Mouse (Mus musculus) intestine, embryonic 14.5 days (tissue): ENCODE measurements around the gene Ost4. TPM values are rescaled to one million over a fixed set of nuclear protein-coding genes. Genes with fewer than 3 reads are reported as not detected.

Source experiments
- ATAC-seq: fragments of 200-750 bp; cut with Nextera tagmentation; replicated peaks from 2 replicates; pipeline ENCODE4 v1.8.0; 2017; ENCODE audit warnings: low read depth, moderate number of reproducible peaks, moderate TSS enrichment, moderate library complexity; ENCODE audit not compliant: low FRiP score, low TSS enrichment
- DNase-seq: peaks from one replicate; pipeline ENCODE4 v3.0.0-alpha.2; 2018; ENCODE audit warnings: low spot score
- H3K27ac ChIP-seq: fragments of 300-500 bp; sonication (generic); 2 replicates; pipeline ENCODE4 v1.5.1; 2014; ENCODE audit warnings: low read depth, mild to moderate bottlenecking, control low read depth
- H3K27me3 ChIP-seq: fragments of 300-500 bp; sonication (generic); replicated peaks from 2 replicates; pipeline ENCODE4 v1.6.1; 2014; ENCODE audit warnings: low read length, control low read depth; ENCODE audit not compliant: control insufficient read depth, insufficient read depth
- H3K36me3 ChIP-seq: fragments of 300-500 bp; sonication (generic); 2 replicates; pipeline ENCODE4 v1.6.1; 2014; ENCODE audit warnings: low read length, control low read depth; ENCODE audit not compliant: control insufficient read depth, insufficient read depth
- H3K4me1 ChIP-seq: fragments of 300-500 bp; sonication (generic); replicated peaks from 2 replicates; pipeline ENCODE4 v1.6.1; 2014; ENCODE audit warnings: low read length, control low read depth, mixed read lengths; ENCODE audit not compliant: control insufficient read depth, insufficient read depth
- H3K4me2 ChIP-seq: fragments of 300-500 bp; sonication (generic); 2 replicates; pipeline ENCODE4 v1.6.1; 2014; ENCODE audit warnings: low read length
- H3K4me3 ChIP-seq: fragments of 300-500 bp; sonication (generic); 2 replicates; pipeline ENCODE4 v1.5.1; 2014; ENCODE audit warnings: low read depth, low read length, control low read depth, mixed read lengths
- H3K9ac ChIP-seq: fragments of 300-500 bp; sonication (generic); 2 replicates; pipeline ENCODE4 v1.6.1; 2014; ENCODE audit warnings: mild to moderate bottlenecking, low read length
- H3K9me3 ChIP-seq: fragments of 300-500 bp; sonication (generic); 2 replicates; pipeline ENCODE4 v1.6.1; 2016; ENCODE audit warnings: low read length, control low read depth; ENCODE audit not compliant: control insufficient read depth
- WGBS: fragments of 180-500 bp; shearing (Covaris S2); extraction: QIAGEN DNeasy Blood & Tissue Kit; methylation state at CpG from one replicate; pipeline ENCODE4 v1.1.7; 2014; 5-methylcytosine and 5-hydroxymethylcytosine counted together
- polyA plus RNA-seq: library from polyadenylated mRNA; unstranded; fragments of >200 nt; fragmentation: Nextera tagmentation; extraction: Ambion mirVana; gene quantifications from 2 replicates; pipeline ENCODE4 v1.2.1, GENCODE M21; 2014

Gene Ost4
- polyA plus RNA-seq, 1 experiment from 2014 or later: 490 TPM

DNA sequence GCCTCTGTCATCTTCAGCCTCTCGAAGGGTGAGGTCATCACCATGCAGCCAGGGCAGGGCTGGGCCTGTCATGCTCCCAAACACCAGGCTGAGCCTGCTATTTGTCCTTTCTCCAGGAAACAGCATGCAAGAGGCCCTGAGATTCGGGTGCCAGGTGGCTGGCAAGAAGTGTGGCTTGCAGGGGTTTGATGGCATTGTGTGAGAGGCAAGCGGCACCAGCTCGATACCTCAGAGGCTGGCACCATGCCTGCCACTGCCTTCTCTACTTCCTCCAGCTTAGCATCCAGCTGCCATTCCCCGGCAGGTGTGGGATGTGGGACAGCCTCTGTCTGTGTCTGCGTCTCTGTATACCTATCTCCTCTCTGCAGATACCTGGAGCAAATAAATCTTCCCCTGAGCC is 23.3 kb upstream of the Ost4 start:
- H3K4me3 ChIP-seq: no peak overlapping the region
- 79% methylated on average over 6 of the region's 6 CpGs for WGBS
- no peaks in the 10 kb centered on the region for H3K27me3 ChIP-seq
- no peaks in the 10 kb centered on the region for H3K36me3 ChIP-seq
- no peaks in the 10 kb centered on the region for H3K9me3 ChIP-seq
- no peak overlapping the region for H3K27ac ChIP-seq
- ATAC-seq: no peak
- no peaks in the 10 kb centered on the region for H3K4me1 ChIP-seq
- H3K9ac ChIP-seq: no peak overlapping the region
- DNase-seq: no peak
- H3K4me2 ChIP-seq: no peak overlapping the region

DNA sequence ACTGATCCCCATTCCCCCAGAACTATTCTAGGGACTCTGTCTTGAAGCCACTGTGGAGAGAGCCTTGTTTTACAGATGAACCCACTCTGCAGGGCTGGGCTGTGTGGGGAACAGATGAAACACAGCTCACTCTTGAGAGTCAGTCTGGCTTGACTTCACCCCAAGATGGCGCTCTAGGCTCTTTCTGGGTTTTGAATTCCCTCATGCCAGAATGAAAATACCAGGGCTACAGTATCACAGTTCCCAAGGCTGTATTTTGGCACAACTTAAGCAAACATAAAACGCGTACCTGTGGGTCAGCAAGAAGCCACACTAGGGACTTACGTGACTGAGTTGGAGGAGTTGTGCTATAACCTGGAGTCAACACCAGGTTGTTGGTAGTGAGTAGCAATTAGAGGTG is 22.5 kb upstream of the Ost4 start:
- ATAC-seq: no peak
- Histone ChIP-seq H3K9ac (no peak overlapping the region), H3K4me2 (no peak overlapping the region), H3K27me3 (no peaks in the 10 kb centered on the region), H3K36me3 (0 out of 2 replicates have a peak, but pooled peaks cover 3% of the 10 kb centered on the region), H3K4me1 (no peaks in the 10 kb centered on the region), H3K27ac (no peak overlapping the region), H3K4me3 (no peak overlapping the region), H3K9me3 (no peaks in the 10 kb centered on the region)
- peak; percentile 80 for DNase-seq
- WGBS: 42% methylated on average over 4 of the region's 4 CpGs

DNA sequence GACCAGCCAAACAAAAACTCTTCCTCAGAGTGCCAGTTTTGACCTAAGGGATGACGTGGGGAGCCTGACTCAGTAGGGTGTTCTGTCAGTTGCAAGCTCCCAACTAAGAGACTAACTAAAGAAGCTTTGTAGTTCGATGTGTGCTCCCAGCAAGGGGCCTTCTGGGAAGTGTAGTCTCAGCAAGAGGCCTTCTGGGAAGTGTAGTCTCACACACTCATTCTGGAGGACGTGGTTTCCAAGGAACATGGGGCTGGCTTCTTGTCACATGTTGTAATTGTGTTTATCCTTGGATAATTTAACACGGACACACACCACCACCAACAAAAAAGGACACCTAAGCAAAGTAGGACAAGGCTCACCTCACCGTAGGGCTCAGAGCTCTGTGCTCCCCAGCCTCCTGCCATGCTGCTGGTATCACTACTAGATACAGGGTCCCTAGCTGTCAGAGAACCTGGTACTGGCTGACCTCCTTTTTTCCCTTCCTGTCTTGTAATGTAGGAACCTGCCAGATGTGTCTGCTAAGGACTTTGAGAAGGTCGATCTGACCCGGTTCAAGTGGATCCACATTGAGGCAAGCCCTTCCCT is 20.4 kb upstream of the Ost4 start:
- no peaks in the 10 kb centered on the region for H3K9me3 ChIP-seq
- ATAC-seq (no peak), DNase-seq (no peak)
- H3K27ac ChIP-seq: no peak overlapping the region
- H3K4me3 ChIP-seq: no peak overlapping the region
- H3K9ac ChIP-seq: no peak overlapping the region
- H3K4me1 ChIP-seq: no peaks in the 10 kb centered on the region
- H3K36me3 ChIP-seq: 0 out of 2 replicates have a peak, but pooled peaks cover 3% of the 10 kb centered on the region
- WGBS: 42% methylated on average over 7 of the region's 7 CpGs
- peak overlapping the region; percentile 7; the same call in 1 of the 2 replicates for H3K4me2 ChIP-seq
- no peaks in the 10 kb centered on the region for H3K27me3 ChIP-seq

DNA sequence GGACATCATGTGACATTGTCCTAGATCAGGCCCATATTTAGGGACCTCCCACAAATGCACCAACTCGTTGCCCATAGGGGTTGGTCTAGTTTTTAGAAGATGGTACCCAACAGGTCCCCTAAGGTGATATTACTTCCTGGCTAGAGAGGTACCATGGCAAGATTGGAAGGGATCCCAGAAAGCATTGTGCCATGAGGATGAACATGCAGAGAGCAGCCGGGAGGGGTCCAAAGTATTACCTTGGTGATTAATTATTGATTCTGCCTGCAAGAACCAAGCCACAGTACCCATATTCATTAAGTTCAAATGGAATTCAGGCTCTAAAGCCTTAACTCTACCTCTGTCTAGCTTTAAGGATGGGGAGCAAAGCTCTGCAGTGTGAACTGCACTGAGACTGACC is 18.5 kb upstream of the Ost4 start:
- Histone ChIP-seq H3K4me2 (no peak overlapping the region), H3K4me3 (no peak overlapping the region), H3K4me1 (peaks cover 12% of the 10 kb centered on the region), H3K9ac (no peak overlapping the region), H3K9me3 (no peaks in the 10 kb centered on the region), H3K27me3 (no peaks in the 10 kb centered on the region), H3K27ac (no peak overlapping the region), H3K36me3 (peaks cover 4% of the 10 kb centered on the region; the same call in 1 of the 2 replicates)
- no peak for DNase-seq
- ATAC-seq: no peak
- WGBS: 78% methylated on average over 2 of the region's 2 CpGs

DNA sequence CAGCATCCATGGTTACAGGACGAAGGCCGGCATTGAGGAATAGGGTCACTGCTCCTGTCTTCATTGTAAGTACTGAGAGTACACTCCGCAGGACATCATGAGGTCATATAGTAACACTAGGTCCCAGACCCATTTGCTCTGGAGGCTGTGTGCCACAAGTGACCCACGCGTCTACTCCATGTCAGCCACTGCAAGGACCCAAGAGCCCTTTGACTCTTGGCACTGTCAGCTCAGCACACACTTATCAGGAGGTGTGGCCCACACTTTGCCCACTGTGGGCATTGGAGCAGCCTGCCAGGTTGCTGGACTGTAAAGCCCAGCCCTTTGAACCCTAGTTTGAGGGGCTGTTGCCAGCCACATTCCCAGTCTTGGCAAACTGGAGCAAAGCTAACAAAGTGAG is 17.6 kb upstream of the Ost4 start:
- no peak for ATAC-seq
- 91% methylated on average over 5 of the region's 5 CpGs for WGBS

DNA sequence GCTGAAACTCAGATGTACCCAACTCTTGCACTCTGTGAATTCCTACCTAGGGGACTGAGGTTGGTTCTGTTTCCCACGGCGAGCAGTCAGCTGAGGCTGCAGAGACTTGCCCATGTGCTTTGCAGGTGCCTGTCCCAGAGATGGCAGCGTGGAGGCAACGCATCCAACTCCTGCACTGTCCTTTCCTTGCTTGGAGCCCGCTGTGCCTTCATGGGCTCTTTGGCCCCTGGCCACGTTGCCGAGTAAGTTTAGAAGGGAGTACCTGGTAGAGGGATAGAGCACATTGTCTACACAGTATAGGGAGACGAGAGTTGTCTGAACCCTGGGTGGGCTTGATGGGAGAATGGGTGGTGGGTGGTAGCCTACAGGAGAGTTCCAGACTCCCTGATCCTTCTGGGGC is 17.0 kb upstream of the Ost4 start:
- peaks cover 19% of the 10 kb centered on the region for H3K4me1 ChIP-seq
- WGBS: 77% methylated on average over 8 of the region's 8 CpGs
- no peaks in the 10 kb centered on the region for H3K9me3 ChIP-seq
- ATAC-seq (no peak), DNase-seq (no peak)
- H3K4me3 ChIP-seq: no peak overlapping the region
- peaks cover 18% of the 10 kb centered on the region for H3K36me3 ChIP-seq
- H3K27ac ChIP-seq: no peak overlapping the region
- no peaks in the 10 kb centered on the region for H3K27me3 ChIP-seq
- no peak overlapping the region for H3K9ac ChIP-seq
- H3K4me2 ChIP-seq: no peak overlapping the region

More for the DNA sequence above, 17.6 kb upstream of the Ost4 start:
- H3K4me3 ChIP-seq: no peak overlapping the region
- peaks cover 12% of the 10 kb centered on the region for H3K36me3 ChIP-seq
- DNase-seq: no peak
- H3K27ac ChIP-seq: no peak overlapping the region
- H3K9me3 ChIP-seq: no peaks in the 10 kb centered on the region
- H3K9ac ChIP-seq: no peak overlapping the region
- H3K4me2 ChIP-seq: no peak overlapping the region
- H3K27me3 ChIP-seq: no peaks in the 10 kb centered on the region
- peaks cover 15% of the 10 kb centered on the region for H3K4me1 ChIP-seq

DNA sequence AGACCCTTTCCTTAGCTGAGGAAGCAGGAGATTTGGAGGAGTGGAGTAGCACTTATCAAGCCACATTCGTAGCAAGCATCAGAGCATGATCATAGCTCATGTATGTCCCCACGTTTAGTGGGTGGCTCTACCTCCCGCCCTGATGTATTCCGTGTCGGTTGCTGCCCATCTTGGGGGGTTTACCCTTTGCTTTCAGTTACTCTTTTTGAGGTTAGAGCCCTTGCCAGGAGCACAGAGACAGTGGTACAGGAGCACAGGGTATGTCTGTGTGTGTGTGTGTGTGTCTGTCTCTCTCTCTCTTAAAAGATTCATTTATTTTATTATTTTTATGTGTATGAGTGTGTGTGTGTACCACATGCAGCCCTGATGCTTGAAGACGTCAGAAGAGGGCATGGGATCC is 15.5 kb upstream of the Ost4 start:
- Histone ChIP-seq H3K27ac (no peak overlapping the region), H3K9ac (no peak overlapping the region), H3K4me1 (peaks cover 20% of the 10 kb centered on the region), H3K9me3 (no peaks in the 10 kb centered on the region), H3K4me2 (no peak overlapping the region), H3K4me3 (no peak overlapping the region), H3K27me3 (no peaks in the 10 kb centered on the region), H3K36me3 (peaks cover 33% of the 10 kb centered on the region)
- ATAC-seq: no peak
- DNase-seq: no peak
- WGBS: 81% methylated on average over 6 of the region's 6 CpGs

DNA sequence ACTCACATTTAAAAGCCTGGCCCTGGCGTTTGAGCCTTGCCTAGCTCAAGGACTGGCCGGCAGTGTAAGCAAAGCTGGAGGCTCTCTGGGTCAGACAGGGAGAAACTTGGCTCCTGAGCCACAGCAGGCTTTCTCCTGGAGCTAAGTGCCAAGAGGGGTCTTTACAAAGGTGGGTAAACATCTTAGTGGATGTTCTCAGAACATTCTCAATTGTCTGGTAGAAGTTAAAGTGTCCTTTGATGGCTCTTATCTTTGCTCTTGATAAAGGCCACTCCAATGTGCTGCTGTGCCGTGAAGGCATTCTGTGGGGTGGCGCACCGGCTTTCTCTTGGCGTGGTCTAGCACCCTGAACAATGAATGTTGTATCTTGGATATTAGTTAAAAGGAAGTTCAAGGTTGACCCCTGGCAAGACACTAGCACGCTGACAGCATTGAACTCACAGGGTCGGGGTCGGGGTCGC is 15.0 kb upstream of the Ost4 start:
- ATAC-seq (no peak), DNase-seq (peak; percentile 49)
- Histone ChIP-seq H3K4me1 (peaks cover 20% of the 10 kb centered on the region), H3K9ac (peak overlapping the region; percentile 51), H3K36me3 (peaks cover 38% of the 10 kb centered on the region), H3K9me3 (no peaks in the 10 kb centered on the region), H3K27me3 (no peaks in the 10 kb centered on the region), H3K27ac (0 out of 2 replicates have a peak overlapping the region, but pooled peaks have one; percentile 73), H3K4me3 (peak overlapping the region; percentile 47), H3K4me2 (peak overlapping the region; percentile 71)
- 59% methylated on average over 10 of the region's 10 CpGs for WGBS
